Mouse (Mus musculus) adrenal gland (tissue): ENCODE measurements around the gene Taf12.

Source experiments
- intact Hi-C: fragments of 180-260 bp; cut with DNase I; formaldehyde crosslinking; loops from one replicate; pipeline ENCODE4 v1.15.1; 2025

The Taf12 gene

DNA sequence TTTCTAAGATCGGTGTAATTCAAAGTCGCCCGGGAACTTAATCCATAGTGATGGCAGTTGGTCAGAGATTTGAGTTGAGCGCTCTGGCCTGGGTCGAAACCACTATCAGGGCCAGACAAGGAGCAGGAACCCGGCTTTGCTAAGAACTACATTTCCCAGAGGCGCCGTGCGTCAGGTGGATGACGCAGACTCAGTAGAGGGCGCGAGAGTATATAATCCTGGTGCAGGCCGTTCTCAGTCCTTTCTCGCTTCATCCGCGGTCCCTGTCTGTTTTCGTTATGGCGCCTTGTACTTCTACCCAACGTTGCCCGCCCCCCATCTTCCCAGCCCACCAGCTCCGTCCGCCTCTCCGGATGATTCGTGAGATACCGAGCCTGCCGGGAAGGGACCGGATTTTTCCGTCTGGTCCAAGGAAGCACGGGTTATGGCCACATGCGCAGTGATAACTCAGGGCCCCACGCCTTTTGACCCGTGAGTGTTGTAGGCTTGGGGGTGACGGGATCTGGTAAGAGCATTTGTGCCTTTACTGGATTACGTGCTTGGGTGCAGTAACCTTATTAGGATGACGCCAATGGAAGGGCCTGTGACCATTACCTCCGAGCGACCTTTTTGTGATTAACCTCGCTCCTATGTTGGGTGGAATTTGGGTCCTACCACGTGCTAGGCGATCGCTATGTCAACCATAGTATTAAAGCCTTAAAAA lies 34.4 kb downstream of the Taf12 start:
- intact Hi-C loops, result loop anchor here (10.0 kb wide), 1 partner anchor 206 kb away; the partner anchor contains the start of gene Sesn2

DNA sequence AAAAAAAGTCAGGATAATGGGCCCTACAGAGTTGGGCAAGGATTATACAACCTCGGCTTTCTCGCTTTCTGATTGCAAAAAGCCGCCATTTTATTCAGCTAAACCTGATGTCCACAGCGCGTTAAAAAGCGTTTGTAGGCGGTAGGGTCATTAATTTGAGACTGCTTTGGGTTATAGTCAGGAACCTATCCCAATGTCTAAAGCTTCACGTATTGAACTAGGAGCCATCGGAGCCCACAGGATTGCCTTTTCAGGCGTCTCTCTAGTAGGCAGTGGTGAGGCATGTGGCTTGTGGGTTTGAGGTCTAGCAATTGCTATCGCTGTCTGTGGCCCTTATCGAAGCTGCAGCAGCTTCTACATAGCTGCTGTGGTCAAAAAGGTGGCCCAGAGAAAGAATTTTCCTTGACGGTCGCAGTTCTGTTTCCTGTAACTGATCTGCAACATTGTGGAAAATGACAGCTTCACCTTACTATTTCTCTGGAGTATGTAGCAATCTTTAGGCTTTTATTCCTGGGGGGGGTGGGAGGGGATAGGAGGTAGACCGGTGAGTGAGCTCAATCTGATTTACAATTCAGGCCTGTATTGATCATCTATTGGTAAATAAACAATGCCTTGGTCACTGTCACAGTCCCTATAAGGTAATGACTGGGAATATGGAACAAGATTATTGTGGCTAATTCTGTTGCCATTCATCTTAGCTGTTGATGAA lies 35.1 kb downstream of the Taf12 start:
- intact Hi-C loops, result loop anchor here (10.0 kb wide), 1 partner anchor 206 kb away; the partner anchor contains the start of gene Sesn2

DNA sequence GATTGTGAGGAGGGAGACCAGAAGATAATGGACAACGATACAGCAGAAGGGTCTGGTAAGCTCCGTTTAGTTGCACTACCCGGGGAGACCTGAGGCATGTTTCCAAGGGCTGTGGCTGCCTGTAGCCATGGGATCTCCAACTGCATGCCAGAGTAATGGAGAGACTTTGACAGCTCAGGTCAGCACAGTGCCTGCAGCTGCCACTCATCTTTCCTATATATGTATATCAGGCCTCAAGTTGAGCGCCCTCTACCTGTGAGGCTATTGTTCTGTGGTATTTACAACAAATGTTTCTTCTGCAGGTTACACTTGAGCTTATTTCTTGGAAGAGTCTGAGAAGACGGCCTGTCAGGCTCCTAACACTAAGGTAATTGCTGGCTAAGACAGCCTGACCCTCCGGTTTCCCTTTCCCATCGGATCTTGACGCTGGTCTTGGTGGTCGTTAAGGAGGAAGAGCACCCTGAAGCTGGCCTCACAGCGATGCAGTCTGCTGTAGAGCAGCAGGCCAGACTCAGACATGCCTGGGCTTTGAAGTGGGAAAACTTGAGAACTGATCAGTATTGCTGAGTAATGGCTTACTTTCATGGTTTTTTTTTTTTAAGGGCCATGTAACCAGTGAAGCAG lies 35.8 kb downstream of the Taf12 start:
- intact Hi-C loops, result loop anchor here (5.0 to 10.0 kb wide), 2 partner anchors 37 to 205 kb away; partner anchors contain the start of gene Sesn2

DNA sequence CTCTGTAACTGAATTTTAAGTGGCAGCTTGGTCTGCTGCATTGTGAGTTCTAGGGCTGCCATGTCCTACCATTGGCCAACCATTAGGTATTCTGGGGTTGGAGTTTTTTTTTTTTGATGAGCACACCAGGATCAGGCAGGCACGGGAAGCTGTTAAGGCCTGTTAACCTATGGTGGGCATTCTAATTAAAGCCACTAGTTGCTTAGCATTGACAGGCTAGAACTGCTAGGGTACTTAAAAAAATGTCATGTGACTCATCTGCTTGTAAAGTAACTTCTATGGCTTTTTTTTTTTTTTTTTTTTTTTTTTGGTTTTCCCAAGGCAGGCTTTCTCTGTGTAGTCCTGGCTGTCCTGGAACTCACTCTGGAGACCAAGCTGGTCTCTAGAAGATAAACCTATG lies 37.0 kb downstream of the Taf12 start:
- intact Hi-C loops, result loop anchor here (5.0 kb wide), 1 partner anchor 36 kb away; no protein-coding TSS in a partner anchor

DNA sequence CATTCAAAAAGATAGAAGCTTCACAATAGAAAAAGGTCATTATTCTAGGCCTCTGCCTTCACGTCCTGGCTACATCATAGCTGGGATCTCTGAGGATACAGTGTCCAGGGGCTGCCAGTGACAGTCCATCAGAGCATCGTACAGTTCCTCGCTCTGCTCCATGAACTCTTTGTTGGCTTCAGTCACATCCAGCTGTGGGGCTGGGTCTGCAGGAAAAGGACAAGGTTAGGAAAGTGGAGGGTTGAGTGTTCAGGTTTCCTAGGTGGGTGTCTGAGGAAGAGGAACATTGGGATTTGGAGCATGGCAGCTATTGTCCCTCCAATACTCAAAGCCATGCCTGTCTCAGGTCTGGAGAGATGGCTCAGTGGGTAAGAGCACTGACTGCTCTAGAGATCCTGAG lies 37.6 kb downstream of the Taf12 start:
- intact Hi-C loops, result loop anchor here (5.0 kb wide), 1 partner anchor 36 kb away; no protein-coding TSS in a partner anchor

DNA sequence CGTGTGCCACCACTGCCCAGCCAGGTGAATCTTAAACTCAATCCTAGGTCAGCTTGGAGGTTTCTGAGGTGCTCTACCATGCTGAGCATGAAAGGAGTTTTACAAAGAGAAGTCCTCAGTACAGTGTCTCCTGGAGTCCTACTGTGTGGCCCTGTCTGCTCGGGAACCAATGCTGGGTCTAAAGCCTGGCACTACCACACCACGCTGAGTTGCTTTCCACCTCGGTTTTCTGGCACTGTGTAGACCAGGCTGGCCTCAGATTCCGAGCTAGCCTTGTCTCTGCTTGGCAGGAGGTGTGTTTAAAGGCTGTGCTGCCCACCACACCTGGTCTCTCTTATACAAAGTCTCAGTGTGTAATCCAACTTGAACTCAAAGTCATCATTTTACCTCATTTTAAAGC lies 38.5 kb downstream of the Taf12 start:
- intact Hi-C loops, result loop anchor here (5.0 kb wide), 1 partner anchor 35 kb away; no protein-coding TSS in a partner anchor

DNA sequence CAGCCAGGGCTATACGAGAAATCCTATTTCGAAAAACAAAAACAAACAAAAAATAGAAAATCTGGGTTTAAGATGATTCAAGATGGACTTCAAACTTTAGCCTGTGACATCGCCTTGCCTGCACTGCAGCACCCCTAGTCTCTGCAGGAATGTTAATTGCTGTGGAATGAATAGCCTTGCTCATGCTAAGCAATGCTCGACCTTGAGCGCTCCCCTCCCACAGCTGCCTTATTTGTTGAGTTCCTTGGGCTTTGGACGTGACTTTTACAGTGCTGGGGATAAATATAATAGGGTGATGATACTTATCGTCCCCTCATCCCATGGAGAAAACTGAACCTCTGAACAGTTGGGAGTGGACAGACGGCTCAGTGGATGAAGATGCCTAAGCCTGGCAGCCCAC lies 41.5 kb downstream of the Taf12 start:
- intact Hi-C loops, result no loop called here

DNA sequence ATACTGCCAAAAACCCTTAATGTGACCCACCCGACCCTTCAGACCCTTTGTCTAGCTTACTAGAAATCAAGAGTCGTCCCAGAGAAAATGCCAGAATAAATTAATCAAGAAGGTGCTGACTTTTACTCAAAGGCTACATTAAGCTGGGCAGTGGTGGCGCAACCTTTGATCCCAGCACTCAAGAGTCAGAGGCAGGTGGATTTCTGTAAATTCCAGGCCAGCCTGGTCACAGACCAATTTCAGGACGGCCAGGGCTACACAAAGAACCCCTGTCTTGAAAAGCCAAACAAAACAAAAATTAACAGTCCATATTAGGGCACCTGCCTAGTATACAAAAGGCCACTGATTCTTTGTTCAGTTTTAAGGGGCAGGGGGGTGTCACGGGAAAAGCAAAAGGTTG lies 52.3 kb downstream of the Taf12 start:
- intact Hi-C loops, result no loop called here

DNA sequence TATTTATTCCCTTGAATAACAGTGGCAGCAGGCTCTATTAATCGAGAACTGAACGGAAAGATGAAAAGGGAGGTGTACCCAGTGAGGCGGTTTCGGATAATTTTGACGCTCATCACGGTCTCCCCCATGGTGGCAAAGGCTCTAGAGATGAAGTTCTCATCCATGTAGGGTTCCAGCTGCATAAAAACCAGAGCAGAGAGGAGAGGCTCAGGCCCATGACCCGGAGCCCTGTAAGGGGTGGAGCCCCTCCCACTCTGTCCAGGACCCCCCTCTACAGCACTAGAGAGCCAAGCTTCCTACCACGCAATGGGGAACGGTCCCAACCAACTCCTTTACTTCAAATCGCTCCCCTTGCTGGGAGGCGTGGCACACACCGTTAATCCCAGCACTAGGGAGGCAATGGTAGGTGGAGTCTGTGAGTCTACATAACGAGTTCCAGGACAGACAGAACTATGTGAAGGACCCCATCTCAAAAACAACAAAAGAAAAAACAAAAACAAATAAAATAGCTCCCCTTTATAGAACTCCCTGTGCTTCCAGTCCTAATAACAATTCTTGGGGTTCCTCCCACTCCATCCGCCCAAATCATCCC lies 54.3 kb downstream of the Taf12 start:
- intact Hi-C loops, result no loop called here

DNA sequence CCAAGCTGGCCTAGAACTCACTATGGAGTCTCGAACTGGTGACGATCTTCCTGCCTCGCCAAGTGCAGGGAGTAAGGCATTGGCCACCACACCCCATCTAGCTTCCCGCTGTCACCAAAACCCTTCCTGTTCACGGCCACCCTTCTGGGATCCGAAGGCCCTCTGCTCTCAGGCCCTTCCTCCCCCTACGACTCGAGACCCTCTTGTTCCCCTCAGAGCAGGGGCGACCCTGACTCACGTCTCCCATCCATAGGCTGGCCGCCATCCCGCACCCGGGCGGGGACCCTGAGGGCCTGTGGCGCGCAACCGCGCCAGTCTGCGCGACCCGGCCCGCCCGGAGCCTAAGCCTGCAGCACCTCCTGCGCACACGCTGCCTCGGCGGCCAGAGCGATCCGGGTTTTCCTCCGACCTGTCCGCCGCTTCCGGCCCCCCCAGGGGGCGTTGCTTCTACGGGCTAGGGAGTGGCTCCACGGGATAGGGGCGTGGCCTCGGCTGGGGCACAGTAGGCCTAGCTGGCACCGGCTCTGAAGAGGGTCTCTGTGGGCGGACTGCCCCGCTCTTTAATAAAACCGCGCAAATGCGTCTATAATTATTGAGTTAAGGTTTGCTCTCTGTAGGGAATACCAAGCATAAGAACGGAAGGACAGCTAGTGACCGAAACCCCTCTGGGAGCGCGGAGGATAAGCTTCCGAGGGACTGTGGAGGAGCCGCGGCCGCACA lies 55.1 kb downstream of the Taf12 start, which contains the start of gene Trnau1ap:
TSS of gene Trnau1ap (minus strand) at position 424 of the 720 bp plus-strand sequence.
- intact Hi-C loops, result no loop called here

DNA sequence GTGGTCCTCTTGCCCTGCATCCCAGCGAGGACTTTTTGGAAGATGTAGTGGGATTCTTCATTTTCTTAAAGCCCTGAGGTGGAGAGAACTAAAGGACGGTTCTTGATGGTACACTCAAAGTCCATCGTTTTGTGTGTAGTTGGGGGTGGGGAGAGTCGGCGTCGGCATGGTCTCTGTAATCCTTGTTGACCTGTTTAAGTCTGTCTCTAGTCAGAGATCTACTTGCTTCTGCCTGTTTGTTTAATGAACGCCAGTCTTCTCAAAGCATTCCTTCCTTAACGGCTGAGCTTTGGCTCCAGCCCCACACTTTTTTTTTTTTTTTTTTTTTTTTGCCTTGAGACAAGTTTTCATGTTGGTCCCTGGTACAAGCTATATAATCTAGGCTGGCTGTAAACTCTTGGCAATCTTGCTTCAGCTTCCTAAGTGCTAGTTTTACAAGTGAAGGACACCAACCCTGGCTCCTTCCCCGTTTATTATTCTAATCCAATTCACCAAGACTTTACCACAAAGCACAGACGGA lies 55.7 kb downstream of the Taf12 start:
- intact Hi-C loops, result loop anchor here (10.0 kb wide), 2 partner anchors 115 to 235 kb away; partner anchors contain the start of gene Ythdf2

DNA sequence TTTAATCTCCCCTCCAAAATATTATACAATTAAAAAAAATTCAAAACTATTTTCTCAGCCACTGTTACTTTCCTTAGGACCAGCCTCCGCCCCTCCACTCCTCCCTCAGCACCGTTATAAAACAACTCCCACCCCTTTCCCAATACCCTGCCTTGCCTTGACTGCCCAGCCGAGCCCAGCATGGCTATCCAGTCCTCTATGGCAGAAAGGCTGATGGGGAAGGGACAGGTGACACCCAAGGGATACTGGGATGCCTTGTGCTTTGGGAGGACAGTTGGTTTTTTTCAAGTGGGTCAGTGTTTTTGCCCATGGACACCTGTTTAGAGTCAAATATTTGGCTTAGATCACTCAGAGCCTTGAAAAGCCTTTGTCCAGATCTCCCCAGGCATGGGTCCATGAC lies 57.8 kb downstream of the Taf12 start:
- intact Hi-C loops, result loop anchor here (10.0 kb wide), 2 partner anchors 117 to 237 kb away; partner anchors contain the start of gene Ythdf2

DNA sequence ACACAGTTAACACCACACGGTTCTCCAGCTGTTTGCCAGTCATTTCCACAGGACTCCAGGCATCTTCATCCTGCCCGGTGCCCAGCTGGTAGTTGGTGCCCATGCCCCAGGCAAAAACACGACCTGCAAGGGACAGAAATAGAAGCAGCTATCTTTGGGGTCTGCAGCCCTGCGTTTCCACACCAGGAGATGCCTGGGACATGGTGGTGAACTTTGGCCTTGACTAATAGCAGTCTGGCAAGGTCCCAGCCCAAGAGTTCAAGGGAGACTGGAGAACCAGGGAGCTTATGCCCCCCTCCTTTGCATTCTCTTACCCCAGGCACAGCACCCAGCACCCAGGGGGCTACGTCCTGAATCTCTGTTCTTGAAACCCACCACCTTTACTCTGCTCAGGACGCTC lies 58.7 kb downstream of the Taf12 start:
- intact Hi-C loops, result loop anchor here (10.0 kb wide), 2 partner anchors 118 to 238 kb away; partner anchors contain the start of gene Ythdf2

DNA sequence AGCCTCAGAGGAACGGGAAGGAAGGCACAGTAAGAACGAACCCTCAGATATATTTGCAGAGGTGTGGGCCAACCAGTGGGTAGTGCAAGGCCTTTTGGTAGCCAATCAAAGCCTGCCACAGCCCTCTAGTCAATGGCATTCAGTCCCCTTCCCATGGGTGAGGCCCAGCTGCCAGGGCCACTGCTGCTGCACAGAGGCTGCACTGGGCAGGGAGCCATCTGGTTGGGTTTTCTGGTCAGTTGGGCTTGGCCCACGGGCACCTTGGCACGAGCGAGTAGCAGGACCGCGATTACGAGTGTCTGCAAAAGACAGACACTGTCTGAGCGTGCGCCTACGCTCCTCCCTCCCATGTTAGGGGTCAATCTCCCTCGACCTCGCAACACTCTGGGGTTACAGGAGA lies 64.8 kb downstream of the Taf12 start:
- intact Hi-C loops, result loop anchor here (10.0 kb wide), 2 partner anchors 124 to 244 kb away; partner anchors contain the start of gene Ythdf2

DNA sequence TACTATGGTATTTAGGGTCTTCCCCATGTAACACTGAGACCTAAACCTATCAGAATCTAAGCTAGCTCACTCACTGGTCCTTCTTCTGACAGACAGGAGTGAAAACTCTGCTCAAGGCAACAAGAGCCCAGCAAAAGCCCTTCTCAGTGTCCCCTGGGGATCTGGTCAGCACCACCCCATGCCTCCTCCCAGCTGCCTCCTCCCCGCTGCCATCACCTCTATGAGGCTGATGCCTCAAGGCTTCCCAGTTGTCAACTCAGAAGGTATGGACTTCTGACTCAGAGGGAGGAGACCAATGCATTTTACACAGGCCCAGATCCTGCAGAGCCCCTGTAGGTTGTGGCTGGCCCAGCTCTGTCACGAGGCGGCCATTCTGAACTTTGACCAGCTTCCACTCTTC lies 67.3 kb downstream of the Taf12 start:
- intact Hi-C loops, result no loop called here

DNA sequence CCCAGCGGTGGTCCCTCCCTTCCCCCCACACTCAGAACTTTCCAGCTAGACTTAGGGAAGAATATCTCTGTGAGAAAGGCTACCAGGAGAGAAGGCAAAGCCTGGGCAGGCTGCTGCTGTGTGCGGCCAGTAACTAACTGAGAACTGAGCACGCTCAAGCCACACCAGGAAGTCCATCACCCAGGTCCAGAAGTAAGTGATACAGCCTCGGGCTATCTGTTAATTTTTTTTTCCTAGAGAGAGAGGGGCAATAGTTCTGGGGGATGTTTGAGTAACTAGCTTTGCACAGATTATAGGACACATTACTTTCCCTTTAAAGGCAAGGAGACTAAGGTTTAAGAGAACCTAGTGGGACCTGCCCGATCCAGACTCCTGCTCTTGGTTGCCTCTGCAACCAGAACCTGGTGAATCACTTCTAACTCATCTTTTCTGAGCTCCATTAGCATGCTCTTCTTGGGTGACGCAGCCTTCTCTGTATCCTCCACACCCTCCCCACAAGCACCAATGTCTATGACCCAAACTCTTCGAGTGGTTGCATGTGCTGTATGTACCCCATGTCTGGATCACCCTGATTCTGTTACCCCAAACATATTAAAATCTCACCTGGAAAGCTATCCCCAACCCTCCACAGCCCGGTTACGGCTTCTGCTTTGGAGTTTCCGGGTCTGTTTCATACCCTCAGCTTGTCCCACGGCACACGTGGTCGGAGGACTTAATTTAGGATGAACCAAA lies 70.4 kb downstream of the Taf12 start:
- intact Hi-C loops, result loop anchor here (5.0 kb wide), 2 partner anchors 32 to 52 kb away; no protein-coding TSS in a partner anchor
